Mouse (Mus musculus) embryonic facial prominence, embryonic 15.5 days (tissue): ENCODE measurements around the gene Olfr862. TPM values are rescaled to one million over a fixed set of nuclear protein-coding genes. Genes with fewer than 3 reads are reported as not detected.

Source experiments
- ATAC-seq: fragments of 200-750 bp; cut with Nextera tagmentation; 2 replicates; pipeline ENCODE4 v1.8.0; 2017; ENCODE audit warnings: low read depth, moderate TSS enrichment; ENCODE audit not compliant: insufficient number of reproducible peaks, low FRiP score, low TSS enrichment
- H3K27ac ChIP-seq: fragments of 300-500 bp; sonication (generic); replicated peaks from 2 replicates; pipeline ENCODE4 v1.5.1; 2015; ENCODE audit warnings: mild to moderate bottlenecking, inconsistent platforms
- H3K27me3 ChIP-seq: fragments of 300-500 bp; sonication (generic); 2 replicates; pipeline ENCODE4 v1.6.1; 2015; ENCODE audit warnings: inconsistent platforms
- H3K36me3 ChIP-seq: fragments of 300-500 bp; sonication (generic); 2 replicates; pipeline ENCODE4 v1.6.1; 2015; ENCODE audit warnings: mild to moderate bottlenecking, inconsistent platforms
- H3K4me1 ChIP-seq: fragments of 300-500 bp; sonication (generic); 2 replicates; pipeline ENCODE4 v1.6.1; 2015; ENCODE audit warnings: inconsistent platforms
- H3K4me2 ChIP-seq: fragments of 300-500 bp; sonication (generic); replicated peaks from 2 replicates; pipeline ENCODE4 v1.6.1; 2015; ENCODE audit warnings: mild to moderate bottlenecking, inconsistent platforms
- H3K4me3 ChIP-seq: fragments of 300-500 bp; sonication (generic); replicated peaks from 2 replicates; pipeline ENCODE4 v1.5.1; 2015; ENCODE audit warnings: mild to moderate bottlenecking, inconsistent platforms
- H3K9ac ChIP-seq: fragments of 300-500 bp; sonication (generic); 2 replicates; pipeline ENCODE4 v1.6.1; 2015; ENCODE audit warnings: inconsistent platforms
- H3K9me3 ChIP-seq: fragments of 300-500 bp; sonication (generic); replicated peaks from 2 replicates; pipeline ENCODE4 v1.6.1; 2016; ENCODE audit warnings: inconsistent platforms
- WGBS: fragments of 180-500 bp; shearing (Covaris S2); methylation state at CpG from one replicate; pipeline ENCODE4 v1.1.7; 2015; 5-methylcytosine and 5-hydroxymethylcytosine counted together
- polyA plus RNA-seq: library from polyadenylated mRNA; unstranded; fragments of >200 nt; fragmentation: Nextera tagmentation; extraction: Ambion mirVana; gene quantifications from 2 replicates; pipeline ENCODE4 v1.2.1, GENCODE M21; 2015

Gene Olfr862
- not detected in 2 replicates for polyA plus RNA-seq

DNA sequence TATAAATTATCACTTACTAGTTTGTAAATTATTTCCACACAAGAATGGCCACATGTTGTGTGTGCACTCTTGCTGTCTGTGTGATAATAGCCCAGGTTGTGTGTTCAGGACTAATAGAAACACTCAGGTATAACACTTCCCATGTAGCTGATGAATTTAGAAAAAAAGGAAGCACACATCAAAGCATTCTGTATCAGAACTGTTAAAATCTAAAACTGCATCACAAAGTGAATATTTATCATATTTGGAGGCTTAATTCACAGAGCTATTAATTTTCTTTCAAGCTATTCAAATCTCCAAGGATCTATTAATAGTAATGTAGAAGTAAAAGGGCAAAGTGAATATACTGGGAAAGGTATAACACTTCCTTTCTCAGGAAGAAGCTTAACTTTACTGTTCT lies at the start of gene Olfr862:
Olfr862 (minus strand) TSS at position 101 of the 400 bp plus-strand sequence.
- ATAC-seq, result no peak
- H3K27ac ChIP-seq, result no peak within 1 kb of the TSS
- H3K9ac ChIP-seq, result no peak within 1 kb of the TSS
- H3K27me3 ChIP-seq, result no peaks in the 10 kb centered on the region
- no peak within 1 kb of the TSS for H3K4me2 ChIP-seq
- no peak within 1 kb of the TSS for H3K4me3 ChIP-seq
- no peaks in the 10 kb centered on the region for H3K9me3 ChIP-seq
- H3K4me1 ChIP-seq, result no peaks in the 10 kb centered on the region
- H3K36me3 ChIP-seq, result no peaks in the 10 kb centered on the region

GRCm38 (mm10) chr9:19916565-19916964 lies 28.8 kb upstream of the Olfr862 start, which contains the start of gene Olfr77:
Olfr77 (plus strand) TSS chr9:19916865.
- Histone ChIP-seq H3K27ac (no peak within 1 kb of the TSS), H3K4me1 (no peaks in the 10 kb centered on the region), H3K9me3 (no peaks in the 10 kb centered on the region), H3K9ac (no peak within 1 kb of the TSS), H3K36me3 (no peaks in the 10 kb centered on the region), H3K4me3 (no peak within 1 kb of the TSS), H3K4me2 (no peak within 1 kb of the TSS), H3K27me3 (no peaks in the 10 kb centered on the region)
- 91% methylated on average over 2 of the region's 2 CpGs for WGBS
- ATAC-seq, result no peak

DNA sequence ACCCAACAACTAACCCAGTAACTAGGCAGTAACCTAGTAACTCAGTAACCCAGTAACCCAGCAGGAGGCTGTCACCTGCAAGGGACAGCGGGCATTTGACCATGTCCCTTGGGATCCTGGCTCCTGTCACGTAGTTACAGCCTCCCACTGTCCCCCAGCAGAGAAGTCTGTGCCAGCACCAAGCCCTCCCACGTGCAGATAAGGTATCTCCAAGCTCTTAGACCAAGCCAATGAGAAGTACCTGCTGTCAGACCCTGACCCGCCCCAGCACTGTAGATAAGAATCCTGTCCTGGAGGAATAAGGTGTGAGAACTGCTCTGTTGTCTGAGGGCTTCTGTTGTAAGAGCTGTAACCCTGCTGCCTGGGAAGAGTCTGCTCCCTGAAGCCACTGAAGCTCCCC lies 23.4 kb upstream of the Olfr862 start:
- Histone ChIP-seq H3K9me3 (no peaks in the 10 kb centered on the region), H3K36me3 (no peaks in the 10 kb centered on the region), H3K4me3 (no peak overlapping the region), H3K27me3 (no peaks in the 10 kb centered on the region), H3K9ac (no peak overlapping the region), H3K4me2 (no peak overlapping the region), H3K4me1 (no peaks in the 10 kb centered on the region), H3K27ac (no peak overlapping the region)
- 50% methylated on average over 4 of the region's 4 CpGs for WGBS
- no peak for ATAC-seq

GRCm38 (mm10) chr9:19849647-19850046 lies 38.2 kb downstream of the Olfr862 start, which contains the start of gene Olfr860:
Olfr860 (minus strand) TSS chr9:19849747.
- no peaks in the 10 kb centered on the region for H3K27me3 ChIP-seq
- 73% methylated on average over 1 of the region's 1 CpGs for WGBS
- no peaks in the 10 kb centered on the region for H3K36me3 ChIP-seq

More at GRCm38 (mm10) chr9:19849647-19850046, 38.2 kb downstream of the Olfr862 start, which contains the start of gene Olfr860:
- Histone ChIP-seq H3K9me3 (no peaks in the 10 kb centered on the region), H3K27ac (no peak within 1 kb of the TSS), H3K4me2 (no peak within 1 kb of the TSS), H3K4me3 (no peak within 1 kb of the TSS), H3K9ac (no peak within 1 kb of the TSS), H3K4me1 (no peaks in the 10 kb centered on the region)
- no peak for ATAC-seq

Other genes starting within 250 kb of the Olfr862 start
- 0.07 and 0.09 TPM in 2 replicates for gene Olfr857, start 178.6 kb downstream of the Olfr862 start, polyA plus RNA-seq
- not detected in 2 replicates for gene Olfr58, start 107.7 kb downstream of the Olfr862 start, polyA plus RNA-seq
- gene Olfr859, start 83.1 kb downstream of the Olfr862 start, polyA plus RNA-seq, result not detected in 2 replicates
- not detected in 2 replicates for gene Olfr860, start 38.3 kb downstream of the Olfr862 start, polyA plus RNA-seq
- gene Olfr77, start 28.9 kb upstream of the Olfr862 start, polyA plus RNA-seq, result 0.28 and 0.29 TPM in 2 replicates
- not detected in 2 replicates for gene Olfr866, start 140.0 kb upstream of the Olfr862 start, polyA plus RNA-seq
- 0.20 TPM in 1 of 2 replicates, not detected in the other for gene Olfr867, start 169.6 kb upstream of the Olfr862 start, polyA plus RNA-seq
- gene Olfr868, start 210.6 kb upstream of the Olfr862 start, polyA plus RNA-seq, result not detected in 2 replicates
- gene Olfr869, start 241.0 kb upstream of the Olfr862 start, polyA plus RNA-seq, result not detected in 2 replicates